Mouse (Mus musculus) cerebellum, adult 9-10 months (tissue): ENCODE results near the gene Mgme1.

ENCODE experiments used
- DNase-seq: peaks from one replicate; pipeline ENCODE4 v3.0.0; 2022

The Mgme1 gene

GRCm38 (mm10) chr2:144265120-144265488 lies 5.4 kb upstream of the Mgme1 start:
- no peak for DNase-seq

DNA sequence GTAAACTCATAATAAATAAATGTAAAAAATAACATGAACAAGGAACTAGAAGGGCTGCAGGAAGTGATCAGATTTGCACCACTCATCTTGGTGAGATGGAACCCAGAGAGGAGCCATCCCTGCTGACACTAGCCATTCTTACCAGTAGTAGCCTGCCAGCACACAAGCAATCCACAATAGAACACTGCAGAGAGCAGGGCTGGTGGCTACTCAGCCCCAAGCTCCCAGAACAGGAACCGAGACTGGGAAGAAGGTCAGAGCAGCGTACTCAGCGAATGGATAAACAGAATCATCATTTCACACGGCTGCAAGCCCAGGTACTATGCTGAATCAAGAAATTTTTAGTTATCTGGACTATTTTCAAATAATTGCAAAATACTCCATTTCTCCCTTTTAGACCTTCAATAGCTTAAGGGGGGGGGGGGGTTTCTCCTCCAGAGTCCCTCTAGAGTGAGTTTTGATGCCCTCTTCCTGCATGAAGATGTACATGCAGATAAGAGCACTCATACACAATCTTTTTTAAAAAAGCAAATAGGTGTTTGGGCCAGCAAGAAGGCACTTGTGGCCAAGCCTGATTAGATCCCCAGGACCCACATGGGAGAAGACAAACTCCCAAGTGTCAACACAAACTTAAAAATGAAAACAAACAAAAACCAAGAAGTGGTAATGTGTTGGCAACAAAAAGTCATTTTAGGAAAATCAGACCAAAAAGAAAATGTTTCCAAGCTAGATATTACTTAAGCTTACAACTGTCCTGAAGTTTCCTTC lies 4.4 kb upstream of the Mgme1 start:
- DNase-seq, result no peak

GRCm38 (mm10) chr2:144267004-144267730 lies 3.3 kb upstream of the Mgme1 start:
- DNase-seq, result no peak

- DNase-seq, result no peak
Measured at GRCm38 (mm10) chr2:144267731-144268015, 2.8 kb upstream of the Mgme1 start.

GRCm38 (mm10) chr2:144268446-144269305 lies 1.8 kb upstream of the Mgme1 start:
- DNase-seq, result no peak

- DNase-seq, result no peak
Measured at GRCm38 (mm10) chr2:144269306-144269650, 1.2 kb upstream of the Mgme1 start.

GRCm38 (mm10) chr2:144269679-144270475 lies 586 bp upstream of the Mgme1 start:
- no peak for DNase-seq

- DNase-seq, result no peak
Measured at GRCm38 (mm10) chr2:144272088-144272487, 1.6 kb downstream of the Mgme1 start.

GRCm38 (mm10) chr2:144274741-144275140 lies 4.3 kb downstream of the Mgme1 start:
- DNase-seq, result no peak

DNA sequence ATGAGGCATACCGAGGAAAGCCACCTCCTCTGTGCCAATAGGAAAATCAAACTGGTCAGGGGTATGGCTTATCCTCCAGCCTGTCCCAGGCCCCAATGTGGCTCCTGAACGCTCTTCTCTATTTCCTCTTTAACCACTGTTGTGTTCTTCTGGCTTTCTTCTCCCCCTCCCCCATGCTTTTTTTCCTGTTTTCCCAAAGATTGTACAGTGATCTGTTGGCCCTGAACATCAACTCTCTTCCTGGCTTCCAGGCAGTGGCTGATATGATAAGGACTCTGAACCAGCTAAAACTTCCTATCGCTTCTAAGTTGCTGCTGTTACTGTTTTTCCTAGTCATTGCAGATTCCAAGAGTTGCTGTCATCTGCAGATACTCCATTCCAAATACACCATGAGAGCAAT lies 6.4 kb downstream of the Mgme1 start:
- DNase-seq, result no peak

- DNase-seq, result no peak
Measured at GRCm38 (mm10) chr2:144279742-144280141, 9.3 kb downstream of the Mgme1 start.

DNA sequence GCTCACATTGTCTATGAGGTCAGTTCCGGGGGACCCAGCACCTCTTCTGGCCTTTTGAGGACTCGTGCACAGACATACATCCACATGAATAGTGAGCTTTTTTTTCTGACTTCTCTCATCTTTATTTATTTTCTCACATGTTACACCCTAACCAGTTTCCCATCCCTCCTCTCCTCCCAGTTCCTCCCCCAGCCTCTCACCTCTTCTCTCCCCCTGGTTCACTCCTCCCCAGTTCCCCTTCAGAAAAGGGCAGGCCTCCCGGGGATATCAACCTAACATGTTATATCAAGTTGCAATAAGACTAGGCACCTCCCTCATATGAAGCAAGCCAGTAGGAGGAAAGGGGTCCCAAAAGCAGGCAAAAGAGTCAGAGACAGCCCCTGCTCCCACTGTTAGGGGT lies 10.1 kb downstream of the Mgme1 start:
- no peak for DNase-seq

- DNase-seq, result no peak
Measured at GRCm38 (mm10) chr2:144281417-144281816, 11.0 kb downstream of the Mgme1 start.

GRCm38 (mm10) chr2:144290321-144290720 lies 19.9 kb downstream of the Mgme1 start:
- DNase-seq, result no peak

GRCm38 (mm10) chr2:144291600-144292305 lies 21.3 kb downstream of the Mgme1 start:
- DNase-seq, result no peak

- no peak for DNase-seq
Measured at GRCm38 (mm10) chr2:144295145-144295735, 24.8 kb downstream of the Mgme1 start.

GRCm38 (mm10) chr2:144299749-144300669 lies 29.5 kb downstream of the Mgme1 start:
- no peak for DNase-seq

GRCm38 (mm10) chr2:144301101-144301500 lies 30.6 kb downstream of the Mgme1 start:
- no peak for DNase-seq

GRCm38 (mm10) chr2:144305721-144306294 lies 35.3 kb downstream of the Mgme1 start:
- DNase-seq, result no peak

GRCm38 (mm10) chr2:144308561-144308960 lies 38.1 kb downstream of the Mgme1 start:
- DNase-seq, result peak; percentile 89
